Mouse (Mus musculus) neural tube, embryonic 14.5 days (tissue): ENCODE results near the gene Shc1. TPM values are rescaled to one million over a fixed set of nuclear protein-coding genes. Genes with fewer than 3 reads are reported as not detected.

Source experiments
- ATAC-seq: fragments of 200-750 bp; cut with Nextera tagmentation; 2 replicates; pipeline ENCODE4 v1.8.0; 2017; ENCODE audit warnings: low read depth, mild to moderate bottlenecking, moderate TSS enrichment, moderate library complexity
- H3K27ac ChIP-seq: fragments of 300-500 bp; sonication (generic); 2 replicates; pipeline ENCODE4 v1.5.1; 2014; ENCODE audit warnings: low read depth, mild to moderate bottlenecking, control low read depth, low read length, moderate library complexity, mixed read lengths
- H3K27me3 ChIP-seq: fragments of 300-500 bp; sonication (generic); 2 replicates; pipeline ENCODE4 v1.6.1; 2014; ENCODE audit warnings: low read length; ENCODE audit not compliant: control insufficient read depth, insufficient read depth
- H3K36me3 ChIP-seq: fragments of 300-500 bp; sonication (generic); 2 replicates; pipeline ENCODE4 v1.6.1; 2014; ENCODE audit warnings: low read length, mixed read lengths; ENCODE audit not compliant: control insufficient read depth, insufficient read depth
- H3K4me1 ChIP-seq: fragments of 300-500 bp; sonication (generic); 2 replicates; pipeline ENCODE4 v1.6.1; 2014; ENCODE audit warnings: low read length; ENCODE audit not compliant: control insufficient read depth, insufficient read depth
- H3K4me2 ChIP-seq: fragments of 300-500 bp; sonication (generic); 2 replicates; pipeline ENCODE4 v1.6.1; 2014; ENCODE audit warnings: mild to moderate bottlenecking, low read depth, low read length, control low read depth
- H3K4me3 ChIP-seq: fragments of 300-500 bp; sonication (generic); 2 replicates; pipeline ENCODE4 v1.5.1; 2014; ENCODE audit warnings: low read depth, low read length, control low read depth, mixed read lengths
- H3K9ac ChIP-seq: fragments of 300-500 bp; sonication (generic); replicated peaks from 2 replicates; pipeline ENCODE4 v1.6.1; 2014; ENCODE audit warnings: low read depth, mild to moderate bottlenecking, control low read depth, low read length, mixed read lengths
- H3K9me3 ChIP-seq: fragments of 300-500 bp; sonication (generic); 2 replicates; pipeline ENCODE4 v1.6.1; 2016; ENCODE audit warnings: low read length; ENCODE audit not compliant: control insufficient read depth
- WGBS: fragments of 180-500 bp; shearing (Covaris S2); extraction: QIAGEN DNeasy Blood & Tissue Kit; methylation state at CpG from one replicate; pipeline ENCODE4 v1.1.7; 2014; 5-methylcytosine and 5-hydroxymethylcytosine counted together
- polyA plus RNA-seq: library from polyadenylated mRNA; unstranded; fragments of >200 nt; fragmentation: Nextera tagmentation; extraction: Ambion mirVana; gene quantifications from 2 replicates; pipeline ENCODE4 v1.2.1, GENCODE M21; 2014

The Shc1 gene
- polyA plus RNA-seq, 1 experiment from 2014 or later: 4.1 TPM

DNA sequence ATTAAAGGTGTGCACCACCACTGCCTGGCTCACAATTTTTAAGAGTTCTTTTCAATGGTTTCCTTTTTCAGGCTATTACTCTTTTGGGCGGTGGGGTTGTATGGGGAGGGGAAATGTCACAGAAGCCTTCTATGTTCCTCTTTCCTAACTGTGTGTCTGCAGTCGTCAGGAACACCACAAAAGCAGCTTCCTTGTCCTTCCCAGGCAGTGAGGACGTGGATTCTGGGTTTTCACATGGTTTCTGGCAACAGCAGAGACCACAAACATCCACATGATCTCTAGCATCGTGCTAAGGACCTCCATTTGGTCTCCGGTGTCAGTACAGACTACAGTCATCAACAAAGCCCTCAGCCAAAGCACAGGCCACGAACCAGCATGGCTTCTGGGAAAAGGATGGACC lies 55.6 kb downstream of the Shc1 start:
- no peak overlapping the region for H3K4me2 ChIP-seq
- ATAC-seq: no peak
- no peak overlapping the region for H3K9ac ChIP-seq
- 78% methylated on average over 6 of the region's 6 CpGs for WGBS
- H3K4me1 ChIP-seq: no peaks in the 10 kb centered on the region
- H3K4me3 ChIP-seq: no peak overlapping the region
- H3K27ac ChIP-seq: no peak overlapping the region
- H3K36me3 ChIP-seq: no peaks in the 10 kb centered on the region
- H3K27me3 ChIP-seq: no peaks in the 10 kb centered on the region
- H3K9me3 ChIP-seq: no peaks in the 10 kb centered on the region

- H3K9me3 ChIP-seq: no peaks in the 10 kb centered on the region
- no peaks in the 10 kb centered on the region for H3K27me3 ChIP-seq
- no peak overlapping the region for H3K27ac ChIP-seq
- no peak overlapping the region for H3K9ac ChIP-seq
- no peaks in the 10 kb centered on the region for H3K36me3 ChIP-seq
- H3K4me3 ChIP-seq: no peak overlapping the region
- 87% methylated on average over 6 of the region's 6 CpGs for WGBS
- no peak overlapping the region for H3K4me2 ChIP-seq
- no peak for ATAC-seq
- H3K4me1 ChIP-seq: no peaks in the 10 kb centered on the region
Measured at GRCm38 (mm10) chr3:89479055-89479454, 60.8 kb downstream of the Shc1 start.

Other genes with a start within 250 kb of the Shc1 start
- 126 and 153 TPM in 2 replicates for gene Scamp3, start 241.0 kb upstream of the Shc1 start, polyA plus RNA-seq
- 38.5 and 41.7 TPM in 2 replicates for gene Fam189b, start 235.3 kb upstream of the Shc1 start, polyA plus RNA-seq
- gene Gba, start 215.5 kb upstream of the Shc1 start, polyA plus RNA-seq: 41.5 and 49.7 TPM in 2 replicates
- 34.7 and 36.6 TPM in 2 replicates for gene Thbs3, start 203.3 kb upstream of the Shc1 start, polyA plus RNA-seq
- gene Mtx1, start 191.4 kb upstream of the Shc1 start, polyA plus RNA-seq: 147 and 151 TPM in 2 replicates
- 0.90 and 1.4 TPM in 2 replicates for gene Muc1, start 189.4 kb upstream of the Shc1 start, polyA plus RNA-seq
- gene Krtcap2, start 172.5 kb upstream of the Shc1 start, polyA plus RNA-seq: 206 and 240 TPM in 2 replicates
- 61.6 and 70.7 TPM in 2 replicates for gene Trim46, start 172.1 kb upstream of the Shc1 start, polyA plus RNA-seq
- 69.6 and 84.4 TPM in 2 replicates for gene Dpm3, start 159.1 kb upstream of the Shc1 start, polyA plus RNA-seq
- gene Slc50a1, start 147.9 kb upstream of the Shc1 start, polyA plus RNA-seq: 36.7 and 39.8 TPM in 2 replicates
- 6.8 and 10.5 TPM in 2 replicates for gene Efna1, start 137.3 kb upstream of the Shc1 start, polyA plus RNA-seq
- 85.7 and 96.9 TPM in 2 replicates for gene Efna3, start 95.5 kb upstream of the Shc1 start, polyA plus RNA-seq
- gene Efna4, start 80.4 kb upstream of the Shc1 start, polyA plus RNA-seq: 4.3 and 6.1 TPM in 2 replicates
- gene Adam15, start 68.4 kb upstream of the Shc1 start, polyA plus RNA-seq: 37.6 and 48.3 TPM in 2 replicates
- gene Dcst2, start 56.5 kb upstream of the Shc1 start, polyA plus RNA-seq: 0.19 and 0.25 TPM in 2 replicates
- 1.1 and 1.4 TPM in 2 replicates for gene Dcst1, start 53.2 kb upstream of the Shc1 start, polyA plus RNA-seq
- gene Zbtb7b, start 23.7 kb upstream of the Shc1 start, polyA plus RNA-seq: 0.40 and 0.78 TPM in 2 replicates
- gene Lenep, start 15.7 kb upstream of the Shc1 start, polyA plus RNA-seq: 0.88 and 1.9 TPM in 2 replicates
- gene Flad1, start 6.6 kb upstream of the Shc1 start, polyA plus RNA-seq: 29.5 and 30.8 TPM in 2 replicates
- gene Cks1b, start 60 bp upstream of the Shc1 start, polyA plus RNA-seq: 72.0 and 85.4 TPM in 2 replicates
- 39.8 and 50.3 TPM in 2 replicates for gene Pygo2, start 11.8 kb downstream of the Shc1 start, polyA plus RNA-seq
- gene Pbxip1, start 18.3 kb downstream of the Shc1 start, polyA plus RNA-seq: 8.2 and 9.6 TPM in 2 replicates
- 115 and 137 TPM in 2 replicates for gene Pmvk, start 36.1 kb downstream of the Shc1 start, polyA plus RNA-seq
- gene Kcnn3, start 101.7 kb downstream of the Shc1 start, polyA plus RNA-seq: 6.1 and 9.9 TPM in 2 replicates